Mouse (Mus musculus): Measurements from ENCODE around the gene Terb2. TPM values are rescaled to one million over a fixed set of nuclear protein-coding genes. Genes with fewer than 3 reads are reported as not detected.
A peak's percentile ranks its signal among the peaks of the same experiment; 100 is the strongest.

Terb2 gene
- total and polyA plus RNA-seq, 3 experiments: not detected

DNA sequence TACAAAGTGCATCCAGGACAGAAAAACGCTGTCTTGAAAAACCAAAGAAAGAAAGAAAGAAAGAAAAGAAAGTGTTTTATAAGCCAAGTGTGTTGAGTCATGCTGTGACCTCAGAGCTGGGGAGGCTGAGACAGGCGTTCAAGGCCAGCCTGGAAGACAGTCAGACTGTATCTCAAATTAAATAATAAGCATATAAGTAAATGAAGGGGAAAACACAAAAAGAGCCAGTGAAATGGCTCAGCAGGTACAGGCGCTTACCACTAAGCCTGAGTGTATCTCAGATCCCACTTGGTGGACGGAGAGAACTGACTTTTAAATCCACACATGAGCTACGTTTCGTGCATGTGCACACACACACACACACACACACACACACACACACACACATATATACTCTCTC is 36.8 kb upstream of the Terb2 start:
- Histone ChIP-seq H3K27me3 (ENCODE audit: control insufficient read depth in 1 of 2, insufficient read depth in 2 of 2, low read length in 2 of 2) (no peaks in the 10 kb centered on the region), H3K9ac (ENCODE audit: control insufficient read depth, low read depth, low read length, poor library complexity, severe bottlenecking) (peak overlapping the region; percentile 95), H3K4me3 (ENCODE audit: control insufficient read depth in 1 of 2, insufficient read depth in 1 of 2, low read depth in 2 of 2, low read length in 2 of 2) (peak overlapping the region; percentile 75 to 97), H3K79me2 (ENCODE audit: control insufficient read depth, insufficient read depth, low read length, poor library complexity) (peaks cover 35% of the 10 kb centered on the region), H3K9me3 (replicated peaks; ENCODE audit: insufficient read depth, low read length) (no peaks in the 10 kb centered on the region), H3K4me1 (ENCODE audit: control insufficient read depth in 1 of 2, insufficient read depth in 2 of 2, low read length in 2 of 2) (peaks cover 15 to 29% of the 10 kb centered on the region in 2 experiments), H3K27ac (ENCODE audit: control insufficient read depth, low read depth, low read length) (no peak overlapping the region), H3K36me3 (ENCODE audit: control insufficient read depth in 1 of 2, insufficient read depth in 2 of 2, low read length in 2 of 2) (peaks cover 3 to 31% of the 10 kb centered on the region in 2 experiments; a peak in 3 of 4 replicates)
- no peak for TF ChIP-seq E2F4 (IDR thresholded peaks at IDR 0.05; ENCODE audit: borderline replicate concordance, low read depth, low read length)
- TF ChIP-seq TCF12 (IDR thresholded peaks at IDR 0.05; ENCODE audit: low read depth, low read length): no peak
- no peak for TF ChIP-seq ZC3H11A (IDR thresholded peaks at IDR 0.05; ENCODE audit: low read depth, low read length)
- no peak for TF ChIP-seq GABPA (IDR thresholded peaks at IDR 0.05; ENCODE audit: low read depth, low read length)
- TF ChIP-seq CTCF (IDR thresholded peaks at IDR 0.05 in 2 of 3, conservative IDR thresholded peaks at IDR 0.05 in 1 of 3; ENCODE audit: control insufficient read depth in 1 of 3, insufficient read depth in 1 of 3, low read depth in 2 of 3, low read length in 3 of 3, poor library complexity in 1 of 3, severe bottlenecking in 1 of 3): no peak
- TF ChIP-seq ZMIZ1 (IDR thresholded peaks at IDR 0.05; ENCODE audit: low read depth, low read length): no peak
- no peak for TF ChIP-seq GATA1 (IDR thresholded peaks at IDR 0.05; ENCODE audit: low read depth, low read length)
- TF ChIP-seq KAT2A (conservative IDR thresholded peaks at IDR 0.05; ENCODE audit: low read depth, low read length): no peak
- TF ChIP-seq RCOR1 (IDR thresholded peaks at IDR 0.05; ENCODE audit: low read depth, low read length): no peak
- TF ChIP-seq TBP (IDR thresholded peaks at IDR 0.05; ENCODE audit: low read depth, low read length): no peak
- no peak for TF ChIP-seq SMC3 (IDR thresholded peaks at IDR 0.05; ENCODE audit: low read depth, low read length)
- no peak for TF ChIP-seq POLR2A (IDR thresholded peaks at IDR 0.05; ENCODE audit: control insufficient read depth in 1 of 2, insufficient read depth in 1 of 2, low read depth in 1 of 2, low read length in 2 of 2, poor library complexity in 1 of 2)
- no peak for TF ChIP-seq POLR2AphosphoS2 (IDR thresholded peaks at IDR 0.05; ENCODE audit: low read length)
- no peak for TF ChIP-seq MEF2A (IDR thresholded peaks at IDR 0.05; ENCODE audit: extremely low read depth, insufficient replicate concordance, low read depth, low read length, poor library complexity, severe bottlenecking)
- TF ChIP-seq POLR2AphosphoS5 (IDR thresholded peaks at IDR 0.05; ENCODE audit: borderline replicate concordance, low read depth, low read length): no peak
- TF ChIP-seq USF2 (IDR thresholded peaks at IDR 0.05; ENCODE audit: borderline replicate concordance in 1 of 2, insufficient read depth in 1 of 2, low read depth in 1 of 2, low read length in 2 of 2): no peak
- no peak for TF ChIP-seq ELF1 (IDR thresholded peaks at IDR 0.05; ENCODE audit: low read depth, low read length)
- no peak for TF ChIP-seq HCFC1 (IDR thresholded peaks at IDR 0.05; ENCODE audit: low read depth, low read length)
- no peak for TF ChIP-seq NELFE (IDR thresholded peaks at IDR 0.05; ENCODE audit: low read depth, low read length)
- TF ChIP-seq MAX (IDR thresholded peaks at IDR 0.05; ENCODE audit: low read length): no peak
- DNase-seq (ENCODE audit: low read depth, low spot score): no peak

DNA sequence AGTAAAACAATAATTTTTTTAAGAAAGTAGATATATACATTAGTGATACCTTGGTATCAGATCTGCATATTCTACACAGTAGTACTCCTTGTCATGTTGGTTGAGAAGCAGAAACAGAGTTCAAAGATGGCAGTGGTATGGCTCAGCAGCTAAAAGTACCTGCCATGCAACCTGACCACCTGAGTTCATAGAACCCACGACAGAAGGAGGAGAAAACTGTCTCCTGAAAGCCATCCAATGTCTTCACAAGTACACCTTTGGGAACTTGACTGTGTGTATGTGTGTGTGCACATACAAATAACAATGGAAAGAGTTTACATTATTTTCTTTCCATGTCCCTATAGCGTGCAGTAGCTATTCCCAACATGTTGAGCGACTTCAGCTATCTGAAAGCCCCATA is 36.4 kb upstream of the Terb2 start:
- Histone ChIP-seq H3K9ac (ENCODE audit: control insufficient read depth, low read depth, low read length, poor library complexity, severe bottlenecking) (no peak overlapping the region), H3K4me1 (ENCODE audit: control insufficient read depth in 1 of 2, insufficient read depth in 2 of 2, low read length in 2 of 2) (peaks cover 15 to 29% of the 10 kb centered on the region in 2 experiments), H3K36me3 (ENCODE audit: control insufficient read depth in 1 of 2, insufficient read depth in 2 of 2, low read length in 2 of 2) (peaks cover 3 to 31% of the 10 kb centered on the region in 2 experiments; a peak in 3 of 4 replicates)

More for the DNA sequence above, 36.4 kb upstream of the Terb2 start:
- DNase-seq (ENCODE audit: low read depth, low spot score): no peak
- Histone ChIP-seq H3K4me3 (ENCODE audit: control insufficient read depth in 1 of 2, insufficient read depth in 1 of 2, low read depth in 2 of 2, low read length in 2 of 2) (no peak overlapping the region), H3K79me2 (ENCODE audit: control insufficient read depth, insufficient read depth, low read length, poor library complexity) (peaks cover 35% of the 10 kb centered on the region), H3K27ac (ENCODE audit: control insufficient read depth, low read depth, low read length) (no peak overlapping the region), H3K27me3 (ENCODE audit: control insufficient read depth in 1 of 2, insufficient read depth in 2 of 2, low read length in 2 of 2) (no peaks in the 10 kb centered on the region), H3K9me3 (replicated peaks; ENCODE audit: insufficient read depth, low read length) (no peaks in the 10 kb centered on the region)
- TF ChIP-seq HCFC1 (IDR thresholded peaks at IDR 0.05; ENCODE audit: low read depth, low read length): no peak
- no peak for TF ChIP-seq POLR2AphosphoS5 (IDR thresholded peaks at IDR 0.05; ENCODE audit: borderline replicate concordance, low read depth, low read length)
- no peak for TF ChIP-seq MAZ (IDR thresholded peaks at IDR 0.05; ENCODE audit: low read depth, low read length)
- no peak for TF ChIP-seq E2F4 (IDR thresholded peaks at IDR 0.05; ENCODE audit: borderline replicate concordance, low read depth, low read length)
- TF ChIP-seq ELF1 (IDR thresholded peaks at IDR 0.05; ENCODE audit: low read depth, low read length): no peak
- TF ChIP-seq ETS1 (IDR thresholded peaks at IDR 0.05; ENCODE audit: low read depth, low read length): no peak
- TF ChIP-seq NRF1 (IDR thresholded peaks at IDR 0.05; ENCODE audit: insufficient read depth, low read depth, low read length, poor library complexity, severe bottlenecking): no peak
- TF ChIP-seq ZC3H11A (IDR thresholded peaks at IDR 0.05; ENCODE audit: low read depth, low read length): no peak

All from MEL (cell line).